8 mouse cellular contexts compared by ENCODE assay signal in genomic region chr19:40391469-40391868, GRCm38 (mm10).
DNase-seq lines count a peak whose midpoint lies in the region; ATAC-seq lines count a peak whose summit lies in the region.

No protein-coding gene starts in this region.

- no peak overlapping the region for H3K4me2 ChIP-seq in forebrain, embryonic 14.5 days (ENCODE audit: low read length)
- H3K4me2 ChIP-seq in hindbrain, embryonic 12.5 days (replicated peaks), result no peak overlapping the region

- no peaks in the 10 kb centered on the region for H3K9me3 ChIP-seq in forebrain, embryonic 14.5 days (replicated peaks; ENCODE audit: control insufficient read depth, low read length)
- no peaks in the 10 kb centered on the region for H3K9me3 ChIP-seq in hindbrain, embryonic 12.5 days (replicated peaks)

- no peaks in the 10 kb centered on the region; the same call in 1 of the 2 replicates for H3K4me1 ChIP-seq in forebrain, embryonic 14.5 days (ENCODE audit: control insufficient read depth, insufficient read depth, low read length)
- peaks cover 17% of the 10 kb centered on the region; the same call in 1 of the 2 replicates for H3K4me1 ChIP-seq in hindbrain, embryonic 12.5 days

- H3K36me3 ChIP-seq in forebrain, embryonic 14.5 days (ENCODE audit: control insufficient read depth, insufficient read depth, low read length), result peaks cover 8% of the 10 kb centered on the region; the same call in 1 of the 2 replicates
- peaks cover 10% of the 10 kb centered on the region for H3K36me3 ChIP-seq in hindbrain, embryonic 12.5 days

- no peak overlapping the region for H3K27ac ChIP-seq in forebrain, embryonic 14.5 days (ENCODE audit: low read depth, low read length)
- H3K27ac ChIP-seq in hindbrain, embryonic 12.5 days, result no peak overlapping the region

- no peak overlapping the region for H3K9ac ChIP-seq in forebrain, embryonic 14.5 days (ENCODE audit: low read length)
- H3K9ac ChIP-seq in hindbrain, embryonic 12.5 days, result no peak overlapping the region

- 10% methylated on average over 6 of the region's 6 CpGs for WGBS in forebrain, embryonic 14.5 days
- WGBS in hindbrain, embryonic 12.5 days, result 18% methylated on average over 6 of the region's 6 CpGs

- H3K4me3 ChIP-seq in forebrain, embryonic 14.5 days (ENCODE audit: low read depth, low read length), result no peak overlapping the region
- no peak overlapping the region for H3K4me3 ChIP-seq in hindbrain, embryonic 12.5 days

- peak; percentile 88 for ATAC-seq in forebrain, embryonic 14.5 days
- ATAC-seq in hindbrain, embryonic 12.5 days (ENCODE audit: low FRiP score), result peak; percentile 71

- peak; percentile 95 for DNase-seq in NIH3T3 (ENCODE audit: low read depth)
- DNase-seq in cerebellum, adult 11 months, result peak; percentile 81
- DNase-seq in forebrain, embryonic 14.5 days (ENCODE audit: low spot score), result peak; percentile 91
- DNase-seq in layer of hippocampus, adult 9-10 months (ENCODE audit: low spot score), result peak; percentile 84
- peak; percentile 89 for DNase-seq in lung, postnatal 14 days
- peak; percentile 85 for DNase-seq in retina, postnatal 1 day
- peak; percentile 65 to 74 for DNase-seq in thymus, postnatal 36 days

- no peaks in the 10 kb centered on the region for H3K27me3 ChIP-seq in forebrain, embryonic 14.5 days (replicated peaks; ENCODE audit: control insufficient read depth, insufficient read depth, low read length)
- H3K27me3 ChIP-seq in hindbrain, embryonic 12.5 days, result no peaks in the 10 kb centered on the region
